Mouse (Mus musculus): Measurements from ENCODE around the gene Srgn.

Gene Srgn

DNA sequence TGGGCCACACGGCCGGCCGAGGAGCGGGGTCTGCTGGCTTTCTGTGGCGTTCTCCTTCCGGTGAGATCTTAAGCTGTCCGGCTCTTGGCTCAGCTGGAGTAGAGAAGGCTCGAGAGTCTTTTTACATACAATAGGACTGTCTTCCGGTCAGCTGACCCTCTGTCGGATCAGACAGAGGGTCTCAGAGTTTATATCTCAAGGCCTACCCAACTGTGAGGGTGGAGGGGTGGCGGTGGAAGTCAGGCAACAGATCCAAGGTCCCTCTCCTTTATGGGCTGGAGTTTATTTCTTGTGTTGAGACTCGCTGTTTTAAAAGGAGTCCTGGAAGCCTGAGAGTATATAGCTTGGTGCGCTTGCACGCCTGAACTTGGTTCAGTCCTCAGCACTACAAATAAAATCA is at the start of gene Srgn:
Gene Srgn, minus strand, starts transcription at position 101 of the 400 bp plus-strand sequence.
- no peak for DNase-seq

DNA sequence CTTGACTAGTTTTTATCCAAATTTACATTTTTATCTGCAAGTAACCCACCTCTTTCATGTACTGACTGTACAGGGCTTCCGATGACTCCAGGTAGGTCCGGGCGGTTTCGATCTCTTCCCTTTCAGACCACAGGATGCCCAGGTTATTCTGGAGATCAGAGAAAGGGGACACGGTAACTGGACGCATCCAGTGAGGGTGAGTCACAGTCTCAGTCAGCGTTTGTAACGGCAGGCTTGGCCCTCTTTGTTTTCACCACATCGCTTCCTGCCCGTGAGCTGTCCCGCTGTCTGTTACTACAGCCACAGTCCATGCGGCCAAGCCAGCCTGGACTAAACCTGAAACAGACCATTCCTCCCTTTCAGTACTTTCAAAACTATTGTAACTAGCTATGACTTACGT is 47.8 kb upstream of the Srgn start:
- DNase-seq: no peak

DNA sequence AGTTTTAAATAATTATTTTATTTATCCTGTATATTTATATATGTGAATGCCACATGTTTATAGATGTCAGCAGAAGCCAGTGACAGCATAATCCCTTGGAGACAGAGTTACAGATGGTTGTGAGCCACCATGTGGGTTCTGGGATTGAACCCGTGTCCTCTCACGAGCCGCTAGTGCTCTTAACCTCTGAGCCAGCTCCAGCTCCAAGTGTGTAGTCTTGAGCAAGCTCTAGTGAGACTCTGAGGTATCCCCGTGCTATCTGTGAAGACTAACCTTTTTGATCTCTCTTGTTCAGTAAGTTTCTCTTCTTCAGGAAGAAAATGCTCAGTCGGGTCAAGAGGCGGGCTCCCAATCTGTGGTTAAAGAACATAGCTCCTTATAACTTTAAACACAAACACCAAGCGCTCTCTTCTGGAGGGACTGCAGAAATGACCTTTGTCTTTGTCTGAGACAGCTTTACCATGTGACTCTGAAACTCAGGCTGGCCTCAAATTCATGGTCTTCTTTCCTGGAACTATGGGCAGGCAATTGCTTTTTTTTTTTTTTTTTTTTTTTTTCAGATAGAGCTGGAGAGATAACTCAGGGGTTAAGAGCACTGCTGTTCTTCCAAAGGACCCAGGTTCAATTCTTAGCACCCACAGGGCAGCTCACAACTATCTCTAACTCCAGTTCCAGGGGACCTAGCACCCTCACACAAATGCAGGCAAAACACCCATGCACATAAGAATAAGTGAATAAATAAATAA is 43.0 kb upstream of the Srgn start:
- no peak for DNase-seq

DNA sequence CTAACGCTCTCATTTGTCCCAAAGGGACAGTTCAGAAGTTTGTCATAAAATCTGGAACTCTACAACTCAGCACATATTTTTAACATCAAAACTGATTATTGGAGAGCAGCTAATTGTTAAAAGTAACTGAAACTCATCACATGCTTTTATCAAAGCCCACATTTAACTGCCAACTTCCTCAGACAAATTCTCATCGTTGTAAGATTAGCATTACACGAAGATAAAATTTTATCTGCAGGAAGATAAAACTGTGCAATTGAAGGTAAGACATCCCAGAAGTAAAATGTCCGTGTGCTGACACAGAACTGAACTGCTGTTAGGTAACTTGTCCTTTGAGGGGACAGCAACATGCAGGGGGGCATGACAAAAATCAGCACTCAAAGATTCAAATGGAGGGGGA is 41.6 kb upstream of the Srgn start:
- DNase-seq: no peak

DNA sequence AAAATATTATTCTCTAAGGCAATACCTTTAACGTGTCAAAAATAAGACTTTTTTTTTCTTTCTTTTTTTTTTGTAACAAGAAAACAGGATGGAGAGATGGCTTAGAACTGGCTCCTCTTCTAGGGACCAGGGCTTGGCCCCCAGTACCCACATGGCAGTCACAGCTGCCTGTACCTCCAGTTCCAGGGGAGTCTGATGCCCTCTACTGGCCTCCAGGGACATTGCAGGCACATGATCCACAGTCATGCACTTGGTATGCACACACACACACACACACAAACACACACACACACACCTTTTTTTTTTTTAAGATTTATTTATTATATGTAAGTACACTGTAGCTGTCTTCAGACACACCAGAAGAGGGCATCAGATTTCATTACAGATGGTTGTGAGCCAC is 30.5 kb upstream of the Srgn start:
- no peak for DNase-seq

GRCm38 (mm10) chr10:62556558-62556901 is 29.3 kb upstream of the Srgn start:
- DNase-seq: no peak

GRCm38 (mm10) chr10:62555705-62556557 is 28.7 kb upstream of the Srgn start:
- DNase-seq: no peak

DNA sequence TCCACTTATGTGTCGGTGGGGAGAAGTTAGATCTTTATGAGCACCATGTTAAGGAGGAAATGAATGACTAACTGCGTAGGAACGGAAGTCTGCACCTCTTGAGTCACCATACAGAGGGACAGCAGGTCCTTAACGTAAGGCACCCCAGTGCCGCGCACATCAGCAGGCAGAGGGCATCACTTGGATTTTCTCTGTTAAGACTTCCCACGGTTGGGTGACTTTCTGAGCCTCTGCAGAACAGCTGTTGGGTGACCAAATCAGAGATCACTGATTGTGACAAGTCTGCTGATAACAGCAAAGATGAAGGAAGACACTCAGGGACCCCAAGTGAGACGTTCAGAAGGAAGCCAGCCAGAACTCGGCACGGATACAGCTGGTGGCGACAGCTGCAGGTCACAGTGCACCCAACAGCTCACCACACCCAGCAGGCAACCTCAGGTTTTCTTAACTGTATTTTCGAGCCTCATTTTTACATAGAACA is 26.4 kb upstream of the Srgn start:
- no peak for DNase-seq

GRCm38 (mm10) chr10:62550787-62551300 is 23.6 kb upstream of the Srgn start:
- DNase-seq: no peak

GRCm38 (mm10) chr10:62549523-62550166 is 22.4 kb upstream of the Srgn start:
- DNase-seq: peak; percentile 30

GRCm38 (mm10) chr10:62546441-62546840 is 19.2 kb upstream of the Srgn start:
- no peak for DNase-seq

DNA sequence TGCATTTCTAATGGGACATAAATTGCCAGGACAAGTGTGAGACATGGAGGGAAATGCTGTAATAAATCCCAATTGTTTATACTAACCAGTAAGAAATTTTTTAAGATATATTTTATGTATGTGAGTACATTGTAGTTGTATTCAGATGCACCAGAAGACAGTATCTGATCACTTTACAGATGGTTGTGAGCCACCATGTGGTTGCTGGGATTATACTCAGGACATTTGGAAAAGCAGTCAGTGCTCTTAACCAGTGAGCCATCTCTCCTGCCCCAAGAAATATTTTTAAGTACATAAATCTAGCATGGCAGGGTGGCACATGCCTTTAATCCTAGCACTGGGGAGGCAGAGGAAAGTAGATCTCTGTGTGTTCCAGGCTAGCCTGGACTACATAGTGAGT is 18.5 kb upstream of the Srgn start:
- DNase-seq: no peak

GRCm38 (mm10) chr10:62544316-62544715 is 17.1 kb upstream of the Srgn start:
- DNase-seq: no peak

- no peak for DNase-seq
Measured at GRCm38 (mm10) chr10:62543399-62543808, 16.2 kb upstream of the Srgn start.

- DNase-seq: no peak
Measured at GRCm38 (mm10) chr10:62542928-62543327, 15.7 kb upstream of the Srgn start.

- no peak for DNase-seq
Measured at GRCm38 (mm10) chr10:62542507-62542906, 15.3 kb upstream of the Srgn start.

DNA sequence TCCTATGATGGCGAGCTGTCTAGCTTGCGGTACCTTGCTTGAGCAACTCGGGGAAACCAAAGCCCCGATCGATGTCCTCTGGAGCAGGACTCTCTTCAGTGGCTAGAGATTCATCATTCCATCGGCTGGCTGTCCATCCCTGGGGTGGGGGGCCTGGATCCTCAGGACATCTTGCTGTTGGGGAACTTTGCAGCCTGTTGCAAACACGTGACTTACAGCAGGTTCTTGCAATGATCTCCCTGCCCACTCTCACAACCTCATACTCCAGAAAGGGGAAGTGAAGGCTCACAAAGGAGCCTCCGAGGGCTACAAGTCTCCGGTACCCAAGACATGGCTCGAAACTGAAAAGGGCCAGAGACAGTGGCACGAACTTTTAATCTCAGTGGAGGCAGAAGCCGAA is 14.2 kb upstream of the Srgn start:
- no peak for DNase-seq

DNA sequence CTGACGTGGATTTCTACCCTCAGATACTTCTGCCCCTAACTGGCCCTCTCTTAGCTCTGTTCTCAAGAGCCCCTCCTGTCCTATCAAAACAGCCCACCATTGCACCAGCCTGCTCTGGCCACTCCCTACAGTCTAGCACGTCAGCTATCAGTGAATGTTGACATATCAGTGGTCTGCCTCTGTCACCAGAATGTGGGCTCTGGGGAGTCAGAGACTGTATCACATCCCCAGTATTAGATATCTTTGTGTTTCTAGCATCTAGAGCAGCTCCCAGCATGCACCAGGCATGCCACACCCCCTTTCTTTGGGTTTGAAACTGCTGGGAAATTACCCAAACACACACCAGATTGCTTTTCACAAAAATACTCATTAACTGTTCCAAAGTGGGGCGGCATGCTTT is 13.5 kb upstream of the Srgn start:
- DNase-seq: no peak

DNA sequence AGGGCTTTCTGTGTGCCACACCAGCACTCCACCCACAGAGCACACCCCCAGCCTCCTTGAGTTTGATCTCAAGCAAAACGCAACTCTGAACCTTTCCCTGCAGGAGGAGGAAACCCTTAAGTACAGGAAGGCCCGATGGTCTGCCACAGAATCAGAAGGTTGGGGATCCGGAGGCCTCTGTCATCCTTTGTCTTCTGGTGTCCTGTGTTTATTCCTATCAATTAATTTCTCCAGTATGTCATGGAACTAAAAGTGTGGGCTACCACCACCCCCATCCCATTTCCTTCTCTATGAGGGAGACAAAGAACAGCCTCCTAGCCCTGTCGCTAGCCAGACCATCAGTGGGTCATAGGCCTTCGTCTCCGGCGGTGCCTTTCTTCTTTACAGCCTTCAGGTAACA is 7.3 kb upstream of the Srgn start:
- no peak for DNase-seq

DNA sequence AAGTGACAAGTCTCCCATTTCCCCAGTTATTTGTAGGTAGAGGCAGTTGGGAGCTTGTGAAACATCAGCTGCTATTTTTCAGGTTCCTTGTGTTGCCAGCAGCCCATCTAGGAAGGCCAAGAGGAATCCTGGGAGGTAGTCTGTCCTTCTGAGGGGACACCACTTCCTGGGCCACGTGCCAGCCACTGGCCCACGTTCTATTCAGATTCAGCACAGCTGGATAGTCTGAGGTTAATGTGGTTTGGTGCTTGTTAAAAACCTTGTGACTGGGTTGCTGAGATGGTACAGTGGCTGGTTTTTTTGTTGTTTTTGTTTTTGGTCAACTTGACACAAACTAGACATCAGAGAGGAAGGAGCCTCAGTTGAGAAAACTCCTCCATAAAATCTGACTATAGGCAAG is 5.6 kb upstream of the Srgn start:
- no peak for DNase-seq

GRCm38 (mm10) chr10:62530183-62530582 is 2.9 kb upstream of the Srgn start:
- no peak for DNase-seq

DNA sequence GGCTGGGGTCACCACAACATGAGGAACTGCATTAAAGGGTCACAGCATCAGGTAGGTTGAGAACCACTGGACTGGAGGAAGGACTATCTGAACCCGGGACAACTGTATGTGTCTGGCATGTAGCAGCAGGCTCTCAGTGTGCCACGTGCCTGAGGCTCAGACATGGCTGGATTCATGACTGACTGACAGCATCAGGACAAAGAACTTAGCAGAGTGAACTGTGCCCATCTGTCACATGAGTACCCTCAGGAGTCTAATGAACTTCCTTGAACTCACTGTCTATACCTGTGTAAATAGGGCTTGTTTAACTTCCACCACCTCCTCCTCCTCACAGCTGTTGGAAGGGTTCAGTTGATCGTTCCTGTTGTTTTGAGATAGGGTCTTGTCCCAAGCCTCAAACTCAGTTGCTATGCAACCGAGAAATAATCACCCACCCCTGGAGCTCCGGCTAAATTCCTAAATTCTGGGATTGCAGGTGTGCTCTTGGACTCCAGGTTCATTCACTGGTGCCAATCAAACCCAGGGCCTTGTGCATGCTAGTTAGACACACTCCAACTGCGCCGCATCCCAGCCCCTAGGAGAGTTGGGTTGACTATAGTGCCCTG is 4.8 kb downstream of the Srgn start:
- DNase-seq: no peak

- no peak for DNase-seq
Measured at GRCm38 (mm10) chr10:62521763-62522162, 5.5 kb downstream of the Srgn start.

Data from cerebellum, adult 11-12 months (tissue).